Comparison of ENCODE assay signal across 25 mouse cellular contexts in the genomic region with DNA sequence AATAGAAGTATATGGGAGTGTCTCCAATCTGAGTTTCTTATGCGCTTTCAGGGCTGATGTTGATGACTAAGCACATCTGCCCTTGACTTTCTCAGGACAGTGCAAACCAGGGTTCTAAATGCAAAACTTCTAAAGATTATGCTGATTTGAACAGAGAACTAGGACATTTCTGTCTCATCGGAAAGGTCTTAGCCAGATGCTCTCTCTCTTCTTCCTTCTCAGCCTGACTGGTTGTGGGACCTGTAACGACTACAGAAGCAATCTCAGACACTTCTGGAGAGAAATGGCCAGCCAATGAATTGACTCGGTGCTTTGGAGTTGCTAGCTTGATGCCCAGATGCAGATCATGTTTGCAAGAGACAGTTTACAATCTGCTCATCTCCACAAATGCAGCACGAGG. TPM values are rescaled to one million over a fixed set of nuclear protein-coding genes. Genes with fewer than 3 reads are reported as not detected.
DNase-seq lines count a peak whose midpoint lies in the region; ATAC-seq and TF ChIP-seq lines count a peak whose summit lies in the region.
"Had no signal": no experiment of that assay in that cellular context is flagged by ENCODE, and none has a peak within 500 bp of the region (broad histone marks: within the 10 kb centered on the region; RNA-seq: fewer than 3 reads in every experiment).

No protein-coding gene starts in this region.

- no peak for TF ChIP-seq RAD21 in CH12.LX (IDR thresholded peaks at IDR 0.05; ENCODE audit: low read depth, low read length)

- H3K9ac ChIP-seq in hindbrain, embryonic 14.5 days, result no peak overlapping the region
- H3K9ac ChIP-seq in hindbrain, postnatal 0 days (replicated peaks; ENCODE audit: low read length), result no peak overlapping the region
- H3K9ac ChIP-seq in CH12.LX (ENCODE audit: insufficient read depth, low read depth), result no peak overlapping the region
- H3K9ac ChIP-seq: embryonic facial prominence, embryonic 13.5 days; forebrain, embryonic 12.5 days; forebrain, postnatal 0 days; hindbrain, embryonic 13.5 days; intestine, embryonic 15.5 days had no signal

- 64% methylated on average over 5 of the region's 5 CpGs for WGBS in hindbrain, embryonic 14.5 days
- 67% methylated on average over 5 of the region's 5 CpGs for WGBS in hindbrain, postnatal 0 days

- H3K27ac ChIP-seq in hindbrain, embryonic 14.5 days, result 0 out of 2 replicates have a peak overlapping the region, but pooled peaks have one; percentile 14
- no peak overlapping the region for H3K27ac ChIP-seq in hindbrain, postnatal 0 days
- no peak overlapping the region for H3K27ac ChIP-seq in CH12.LX (ENCODE audit: insufficient read depth, low read depth)
- H3K27ac ChIP-seq: embryonic facial prominence, embryonic 13.5 days; forebrain, embryonic 12.5 days; gastrocnemius, adult 2 months; intestine, embryonic 15.5 days had no signal

- in situ Hi-C loops in CH12.LX (cut with MboI; ENCODE audit: low pct_ligation_motif_present, low pct_unique_long_range_greater_than_20kb, low sequenced_read_pairs), result no loop called here

- no peaks in the 10 kb centered on the region for H3K9me3 ChIP-seq in hindbrain, embryonic 14.5 days (ENCODE audit: control insufficient read depth, low read length)
- H3K9me3 ChIP-seq in hindbrain, postnatal 0 days (ENCODE audit: low read length), result no peaks in the 10 kb centered on the region
- no peaks in the 10 kb centered on the region for H3K9me3 ChIP-seq in CH12.LX (replicated peaks; ENCODE audit: low read length)
- H3K9me3 ChIP-seq: embryonic facial prominence, embryonic 13.5 days; forebrain, embryonic 12.5 days; hindbrain, embryonic 13.5 days; intestine, embryonic 15.5 days had no signal

- no peaks in the 10 kb centered on the region for H3K27me3 ChIP-seq in hindbrain, embryonic 14.5 days (ENCODE audit: control insufficient read depth, insufficient read depth, low read length)
- H3K27me3 ChIP-seq in hindbrain, postnatal 0 days (ENCODE audit: insufficient read depth, low read length), result no peaks in the 10 kb centered on the region
- H3K27me3 ChIP-seq in CH12.LX (replicated peaks), result no peaks in the 10 kb centered on the region
- H3K27me3 ChIP-seq: embryonic facial prominence, embryonic 13.5 days; forebrain, embryonic 12.5 days; hindbrain, embryonic 13.5 days; intestine, embryonic 15.5 days had no signal

- no peak for TF ChIP-seq POLR2A in CH12.LX (IDR thresholded peaks at IDR 0.05; ENCODE audit: low read depth, low read length)

- H3K36me3 ChIP-seq in hindbrain, embryonic 14.5 days (replicated peaks; ENCODE audit: control insufficient read depth, insufficient read depth), result no peaks in the 10 kb centered on the region
- H3K36me3 ChIP-seq in hindbrain, postnatal 0 days (ENCODE audit: insufficient read depth, low read length), result no peaks in the 10 kb centered on the region
- no peaks in the 10 kb centered on the region for H3K36me3 ChIP-seq in CH12.LX (replicated peaks in 1 of 2; ENCODE audit: control insufficient read depth in 1 of 2, insufficient read depth in 1 of 2, low read length in 1 of 2)
- H3K36me3 ChIP-seq: embryonic facial prominence, embryonic 13.5 days; forebrain, embryonic 12.5 days; hindbrain, embryonic 13.5 days; intestine, embryonic 15.5 days had no signal

- H3K4me3 ChIP-seq in hindbrain, embryonic 14.5 days (replicated peaks; ENCODE audit: low read length), result no peak overlapping the region
- H3K4me3 ChIP-seq in hindbrain, postnatal 0 days (ENCODE audit: low read length), result no peak overlapping the region
- no peak overlapping the region for H3K4me3 ChIP-seq in CH12.LX (replicated peaks in 1 of 3; ENCODE audit: low read depth in 2 of 3, low read length in 2 of 3, poor library complexity in 1 of 3)
- H3K4me3 ChIP-seq: embryonic facial prominence, embryonic 13.5 days; erythroblast, embryonic 14.5 days; forebrain, embryonic 12.5 days; gastrocnemius, adult 2 months; hindbrain, embryonic 13.5 days; intestine, embryonic 15.5 days had no signal

- DNase-seq in adrenal gland, adult (ENCODE audit: inconsistent age in 2 of 2, low spot score in 1 of 2), result peak; percentile 49 to 84
- no peak for DNase-seq in adrenal gland, postnatal 14 days
- DNase-seq in adrenal gland, postnatal 36 days, result peak; percentile 29 to 39
- DNase-seq in adrenal gland, postnatal 25 days, result no peak
- DNase-seq in hindbrain, embryonic 14.5 days (ENCODE audit: low spot score), result no peak
- no peak for DNase-seq in hindbrain, postnatal 0 days (ENCODE audit: low spot score)
- no peak for DNase-seq in CH12.LX (ENCODE audit: extremely low read depth)
- no peak for DNase-seq in cerebellum, adult 9-11 months
- DNase-seq: cerebellum, adult 18-20 months; cerebellum, adult 9-10 months; cerebellum, postnatal 25 days; forebrain, postnatal 0 days; gastrocnemius, adult 2 months; gastrocnemius, postnatal 14 days; heart, adult 11 months; kidney, adult 11 months; kidney, adult 8-10 months had no signal

- TF ChIP-seq EP300 in CH12.LX (IDR thresholded peaks at IDR 0.05; ENCODE audit: low read length), result no peak

- H3K4me1 ChIP-seq in hindbrain, embryonic 14.5 days (replicated peaks; ENCODE audit: control insufficient read depth, insufficient read depth, low read length), result peaks cover 16% of the 10 kb centered on the region
- H3K4me1 ChIP-seq in hindbrain, postnatal 0 days (ENCODE audit: insufficient read depth, low read length), result peaks cover 8% of the 10 kb centered on the region; the same call in 1 of the 2 replicates
- H3K4me1 ChIP-seq in CH12.LX (ENCODE audit: control insufficient read depth in 1 of 2, insufficient read depth in 2 of 2), result 0 out of 4 replicates have a peak, but pooled peaks cover 0 to 4% of the 10 kb centered on the region in 2 experiments
- H3K4me1 ChIP-seq: embryonic facial prominence, embryonic 13.5 days; intestine, embryonic 15.5 days had no signal

- H3K79me2 ChIP-seq in CH12.LX (replicated peaks; ENCODE audit: control insufficient read depth, extremely low read depth, insufficient read depth, poor library complexity, severe bottlenecking), result no peaks in the 10 kb centered on the region

- no peak for ATAC-seq in hindbrain, embryonic 14.5 days (ENCODE audit: low FRiP score)
- no peak for ATAC-seq in hindbrain, postnatal 0 days
- ATAC-seq: forebrain, postnatal 0 days; intestine, embryonic 15.5 days had no signal

- H3K4me2 ChIP-seq in hindbrain, embryonic 14.5 days (replicated peaks), result no peak overlapping the region
- no peak overlapping the region for H3K4me2 ChIP-seq in hindbrain, postnatal 0 days (ENCODE audit: low read depth, low read length)
- no peak overlapping the region for H3K4me2 ChIP-seq in CH12.LX (ENCODE audit: insufficient read depth, low read depth, poor library complexity, severe bottlenecking)
- H3K4me2 ChIP-seq: embryonic facial prominence, embryonic 13.5 days; forebrain, embryonic 12.5 days; heart, embryonic 11.5 days; hindbrain, embryonic 13.5 days; intestine, embryonic 15.5 days had no signal

- dilution Hi-C loops in CH12.LX (cut with MboI; ENCODE audit: extremely low pct_ligation_motif_present, extremely low pct_unique_long_range_greater_than_20kb, low sequenced_read_pairs), result no loop called here

- TF ChIP-seq CTCF in hindbrain, postnatal 0 days (IDR thresholded peaks at IDR 0.05; ENCODE audit: low read depth), result no peak
- no peak for TF ChIP-seq CTCF in CH12.LX (conservative IDR thresholded peaks at IDR 0.05 in 1 of 2, IDR thresholded peaks at IDR 0.05 in 1 of 2; ENCODE audit: low read depth in 2 of 2, low read length in 2 of 2)

TF ChIP-seq in CH12.LX, 34 proteins besides CTCF, POLR2A, EP300 and RAD21:
- TF ChIP-seq ETS1 (conservative IDR thresholded peaks at IDR 0.05; ENCODE audit: low read depth, low read length) (no peak), MAFK (IDR thresholded peaks at IDR 0.05; ENCODE audit: insufficient replicate concordance, low read length) (0 out of 2 replicates have a peak, but pooled peaks have one; percentile 39)

RNA-seq across cellular contexts. Expression of a gene that starts 42.1 kb away (rescaled TPM):
- 0.44 and 2.0 TPM in 2 replicates for total RNA-seq in adrenal gland, postnatal 14 days (2021)
- total RNA-seq in adrenal gland, postnatal 36 days (2021), result not detected
- total RNA-seq in adrenal gland, postnatal 25 days (2021), result 0.21 TPM in 1 of 2 replicates, not detected in the other
- polyA plus RNA-seq in hindbrain, embryonic 14.5 days (2014; fragmentation: Nextera tagmentation; extraction: Ambion mirVana), result not detected in 2 replicates
- 0.21 TPM in 1 of 2 replicates, not detected in the other for total RNA-seq in hindbrain, postnatal 0 days (2014; rRNA removed)
- polyA plus RNA-seq in hindbrain, postnatal 0 days (2015; fragmentation: Nextera tagmentation; extraction: Ambion mirVana), result 0.13 TPM in 1 of 2 replicates, not detected in the other
- total RNA-seq in CH12.LX (2012; rRNA removed), result 7.3 and 9.1 TPM in 2 replicates
- 15.8 and 15.9 TPM in 2 replicates for total RNA-seq in CH12.LX (2014; rRNA removed)
- polyA plus RNA-seq in CH12.LX (2012; ENCODE audit: insufficient read length, low read depth), result 16.6 and 20.8 TPM in 2 replicates
- total RNA-seq: gastrocnemius, adult 2 months; gastrocnemius, postnatal 14 days; heart, postnatal 25 days had no signal
- polyA plus RNA-seq: erythroblast, embryonic 14.5 days; forebrain, embryonic 12.5 days; heart, embryonic 11.5 days; heart, embryonic 14.5 days; hindbrain, embryonic 13.5 days had no signal

RNA-seq across cellular contexts. Expression of a gene that starts 57.5 kb away (rescaled TPM):
- total RNA-seq in adrenal gland, postnatal 14 days (2021), result 46.2 and 53.2 TPM in 2 replicates
- 10 to 100 TPM; 53.1 to 67.7 TPM for total RNA-seq in adrenal gland, postnatal 36 days (2021)
- total RNA-seq in adrenal gland, postnatal 25 days (2021), result 51.4 and 65.8 TPM in 2 replicates
- polyA plus RNA-seq in hindbrain, embryonic 14.5 days (2014; fragmentation: Nextera tagmentation; extraction: Ambion mirVana), result 49.2 and 53.1 TPM in 2 replicates
- total RNA-seq in hindbrain, postnatal 0 days (2014; rRNA removed), result 47.8 and 49.1 TPM in 2 replicates
- polyA plus RNA-seq in hindbrain, postnatal 0 days (2015; fragmentation: Nextera tagmentation; extraction: Ambion mirVana), result 49.8 and 53.3 TPM in 2 replicates
- total RNA-seq in CH12.LX (2012; rRNA removed) (15.7 and 20.6 TPM in 2 replicates), CH12.LX (2014; rRNA removed) (22.6 and 23.2 TPM in 2 replicates)
- 27.2 and 31.7 TPM in 2 replicates for polyA plus RNA-seq in CH12.LX (2012; ENCODE audit: insufficient read length, low read depth)

Comparison
In these comparisons a context has a peak if more than half of its experiments do, and no peak if none do; other contexts are left out.
1. DNase-seq: peak in adrenal gland, adult (2 of 2) and adrenal gland, postnatal 36 days (2 of 2); none in adrenal gland, postnatal 14 days (single experiment), adrenal gland, postnatal 25 days (single experiment), hindbrain, embryonic 14.5 days (single experiment), hindbrain, postnatal 0 days (single experiment), CH12.LX (single experiment) and cerebellum, adult 9-11 months (single experiment).